Mouse (Mus musculus): Measurements from ENCODE around the gene Tnrc18.
A peak's percentile ranks its signal among the peaks of the same experiment; 100 is the strongest.

Gene Tnrc18

DNA sequence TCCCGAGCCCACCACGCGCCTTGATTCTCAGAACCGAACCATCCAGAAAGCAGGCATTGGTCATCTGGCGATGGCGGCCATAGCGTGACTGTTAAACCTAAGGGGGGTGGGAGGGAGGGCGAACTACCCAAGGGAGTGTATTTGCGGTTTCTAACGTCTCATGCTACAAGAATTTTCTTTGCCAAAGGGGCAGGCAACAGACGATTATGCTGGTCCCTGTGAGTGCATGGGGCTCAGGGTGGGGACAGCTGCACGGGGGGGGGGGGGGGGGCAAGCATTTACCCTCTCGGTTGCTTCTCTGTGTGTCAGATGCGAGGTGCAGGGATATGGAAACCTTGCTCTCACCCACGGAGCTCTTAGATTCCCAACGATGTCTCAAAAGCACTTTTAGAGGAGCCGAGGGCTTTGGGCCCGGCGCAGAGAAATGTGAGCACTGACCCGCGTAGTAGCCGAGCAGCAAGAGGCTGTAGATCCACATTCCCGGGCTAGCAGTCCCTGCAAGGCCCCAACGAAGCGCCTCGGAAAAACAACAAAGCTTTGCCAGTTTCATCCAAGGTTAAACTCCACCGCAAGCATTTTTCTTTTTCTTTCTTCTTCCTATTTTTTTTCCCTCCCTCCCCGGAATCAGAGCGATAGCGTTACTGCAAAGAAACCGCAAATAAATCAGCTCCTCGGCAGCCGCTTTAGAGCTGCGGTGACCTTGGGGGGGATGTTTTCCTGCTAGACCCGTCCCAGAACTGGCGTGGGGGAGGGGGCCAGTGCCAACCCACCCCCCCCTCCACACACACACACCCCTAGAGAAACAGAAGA lies 5.0 kb upstream of the Tnrc18 start:
- no peak for DNase-seq (ENCODE audit: low read depth, low spot score)

DNA sequence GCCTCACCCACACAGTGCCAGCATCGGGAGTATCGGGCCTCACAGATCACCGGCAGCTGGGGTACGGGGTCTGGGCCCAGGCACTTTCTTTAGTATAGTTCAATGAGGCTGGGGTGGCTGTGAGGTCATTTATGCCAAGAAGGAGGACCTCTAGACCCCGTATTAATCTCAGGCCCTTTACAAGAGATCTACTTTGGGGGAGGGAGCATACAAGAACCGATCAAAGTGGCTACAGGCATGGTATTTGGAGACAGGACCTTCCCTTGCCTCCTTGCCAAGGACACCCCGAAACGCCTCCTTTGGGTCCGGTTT lies 4.5 kb upstream of the Tnrc18 start:
- no peak for DNase-seq (ENCODE audit: low read depth, low spot score)

DNA sequence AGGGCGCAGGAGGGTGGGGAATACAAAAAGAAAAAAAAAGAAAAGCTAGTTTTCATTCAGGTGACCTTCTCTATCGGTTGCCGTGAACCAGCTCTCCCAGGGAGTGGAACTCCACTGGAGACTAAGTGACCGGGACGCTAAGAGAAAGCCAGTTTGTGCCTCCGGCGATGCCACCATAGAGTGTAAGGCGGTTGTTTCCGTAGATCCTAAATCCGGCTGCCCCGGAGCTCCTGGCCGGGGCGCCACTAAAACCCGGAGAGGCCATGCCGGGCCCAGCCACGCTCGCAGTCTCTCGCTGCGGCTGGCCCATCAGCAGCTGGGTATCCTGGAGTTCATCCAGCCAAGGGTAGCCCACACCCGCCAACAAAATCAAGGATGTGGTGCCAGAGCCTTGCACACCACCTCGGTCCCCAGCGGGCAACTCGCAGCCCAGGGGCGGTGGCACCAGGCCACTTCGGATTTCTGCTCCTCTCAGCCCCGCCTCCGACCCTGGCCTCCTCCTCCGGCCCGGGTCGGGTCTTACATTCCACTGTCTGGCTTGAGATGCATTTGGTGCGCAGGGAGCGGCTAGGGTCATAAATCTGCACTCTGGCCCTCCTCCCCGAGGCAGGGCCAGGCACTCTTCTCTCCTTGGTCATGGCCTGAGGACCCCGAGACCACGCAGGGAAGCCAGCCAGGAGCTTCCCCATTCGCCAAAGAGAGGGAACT lies 4.0 kb upstream of the Tnrc18 start:
- DNase-seq (ENCODE audit: low read depth, low spot score), result peak; percentile 95

DNA sequence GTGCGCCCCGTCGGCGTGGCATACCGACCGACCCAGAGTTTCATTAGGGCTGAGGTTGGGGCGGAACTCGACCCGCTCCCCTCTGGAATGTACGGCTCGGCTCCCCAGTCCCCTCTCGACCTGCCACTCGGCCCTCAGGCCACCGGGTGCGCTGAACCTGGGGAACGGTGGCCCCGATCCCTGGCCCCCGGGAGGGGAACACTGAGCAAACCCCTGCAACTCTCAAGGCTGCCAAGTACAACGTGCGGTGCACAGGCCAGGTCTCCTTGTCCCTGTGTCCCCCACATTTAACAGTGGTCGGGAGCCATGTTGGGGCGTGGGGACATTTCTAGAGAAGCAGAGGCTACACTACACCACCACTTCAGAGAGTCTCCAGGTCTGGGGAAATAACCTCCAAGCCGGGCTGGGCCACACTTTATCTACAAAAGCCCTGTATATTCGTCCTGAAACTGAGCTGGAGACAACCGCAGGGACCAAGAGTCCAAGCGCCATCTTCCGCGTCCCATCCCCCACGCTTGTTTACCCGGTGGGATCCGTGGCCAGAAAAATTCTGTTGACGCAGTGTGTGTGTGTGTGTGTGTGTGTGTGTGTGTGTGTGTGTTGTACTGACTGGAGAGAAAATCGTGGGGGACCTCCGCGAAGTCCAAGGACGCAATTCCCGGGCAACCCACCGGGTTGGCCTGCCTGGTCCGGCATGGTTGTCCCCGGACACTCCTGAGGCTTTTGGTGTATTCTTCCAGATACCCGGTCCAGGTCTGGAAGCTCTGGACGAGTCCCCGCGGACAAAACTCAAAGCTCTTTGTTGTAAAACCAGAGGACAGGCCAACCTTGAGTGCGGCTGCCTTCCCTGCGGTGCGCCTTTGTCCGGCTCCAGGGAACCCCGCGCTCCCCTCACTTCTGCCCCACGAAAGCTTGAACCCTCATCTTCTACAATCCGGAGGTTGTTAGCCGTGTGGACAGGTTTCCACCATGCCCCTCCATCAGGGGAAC lies 3.1 kb upstream of the Tnrc18 start:
- peak; percentile 73 for DNase-seq (ENCODE audit: low read depth, low spot score)

DNA sequence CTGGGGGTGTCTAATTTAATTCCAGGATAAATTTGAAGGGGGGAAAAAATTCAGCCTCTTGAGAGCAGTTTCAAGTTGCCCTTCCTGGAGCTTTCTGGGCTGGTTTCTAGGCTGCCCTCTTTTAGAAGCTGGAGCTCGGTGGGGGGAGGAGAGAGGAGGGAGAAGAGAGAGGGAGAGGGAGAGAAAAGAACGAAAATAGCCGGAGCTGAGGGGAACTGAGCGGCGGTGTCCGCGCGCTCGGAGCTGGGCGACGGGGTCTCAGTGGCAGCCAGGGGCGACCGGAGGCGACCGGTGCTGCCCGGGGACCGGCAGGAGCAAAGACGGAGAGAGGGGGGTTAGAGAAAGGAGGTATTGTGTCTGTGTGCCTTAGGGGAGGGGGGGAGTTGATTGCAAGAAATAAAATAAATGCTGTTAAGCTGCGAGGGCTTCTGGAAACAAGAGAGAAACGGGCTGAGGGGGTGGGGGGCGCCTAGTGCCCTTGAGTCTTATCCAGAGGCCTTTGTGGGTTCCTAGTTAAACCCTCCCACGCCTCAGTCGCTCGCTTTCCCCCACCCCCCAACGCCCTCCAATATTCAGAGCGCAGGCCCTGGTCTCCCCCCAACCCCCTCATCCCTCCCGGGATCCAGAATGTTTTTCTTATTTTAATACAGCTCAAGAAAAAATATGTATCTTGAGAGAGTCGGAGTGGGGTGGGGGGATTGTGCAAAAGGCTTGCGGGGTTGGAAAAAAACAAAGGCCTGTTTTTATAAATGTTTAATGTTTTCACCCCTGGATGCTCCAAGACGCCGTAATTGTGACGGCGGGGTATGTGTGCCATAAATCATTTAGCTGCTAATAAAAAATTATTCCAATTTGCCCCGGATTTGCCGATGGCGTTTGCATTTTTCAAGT lies 2.2 kb upstream of the Tnrc18 start:
- peak; percentile 89 for DNase-seq (ENCODE audit: low read depth, low spot score)

DNA sequence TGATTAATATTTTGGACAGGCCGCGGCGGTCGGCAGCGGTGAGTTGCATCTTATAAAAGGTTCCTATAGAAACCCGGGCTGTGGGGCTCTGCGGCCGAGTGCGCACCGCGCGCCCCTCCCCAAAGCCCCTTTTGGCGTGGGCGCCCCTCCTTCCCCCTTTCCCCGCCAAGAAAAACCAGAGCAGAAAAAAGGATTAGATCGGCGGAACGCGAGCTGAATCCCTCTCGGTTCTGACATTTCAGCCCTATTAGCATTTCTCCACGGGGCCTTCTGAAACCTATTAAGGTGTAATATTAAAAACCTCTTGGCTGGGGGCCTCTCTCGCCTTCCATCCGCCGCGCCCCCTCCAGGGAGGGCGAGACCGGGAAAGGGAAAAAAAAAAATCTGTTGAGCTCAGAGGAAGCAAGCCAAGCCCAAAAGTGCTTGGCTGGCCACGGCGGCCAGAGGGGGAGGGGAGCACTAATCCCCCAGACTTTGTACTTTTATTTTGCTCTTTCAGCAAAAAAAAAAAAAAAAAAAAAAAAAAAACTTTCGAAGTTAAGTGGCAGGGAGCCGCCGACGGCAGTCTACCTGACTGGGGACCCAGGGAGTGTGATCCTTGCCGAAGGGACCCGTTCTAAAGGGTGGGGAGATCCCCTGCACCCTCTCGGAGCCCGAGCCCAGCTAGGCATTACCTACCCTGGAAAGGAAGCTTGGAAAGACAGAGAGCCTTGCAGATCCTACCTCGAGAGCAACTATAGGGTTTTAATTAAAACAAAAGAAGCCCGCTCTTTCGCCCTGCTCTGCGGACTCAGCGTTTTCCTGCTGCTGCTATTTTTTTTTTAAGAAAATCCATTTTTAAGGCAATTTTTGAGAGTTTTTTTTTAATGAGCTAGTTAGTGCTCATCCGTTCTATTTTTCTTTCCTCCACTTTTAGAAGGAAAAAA lies 1.2 kb upstream of the Tnrc18 start:
- DNase-seq (ENCODE audit: low read depth, low spot score), result peak; percentile 73

DNA sequence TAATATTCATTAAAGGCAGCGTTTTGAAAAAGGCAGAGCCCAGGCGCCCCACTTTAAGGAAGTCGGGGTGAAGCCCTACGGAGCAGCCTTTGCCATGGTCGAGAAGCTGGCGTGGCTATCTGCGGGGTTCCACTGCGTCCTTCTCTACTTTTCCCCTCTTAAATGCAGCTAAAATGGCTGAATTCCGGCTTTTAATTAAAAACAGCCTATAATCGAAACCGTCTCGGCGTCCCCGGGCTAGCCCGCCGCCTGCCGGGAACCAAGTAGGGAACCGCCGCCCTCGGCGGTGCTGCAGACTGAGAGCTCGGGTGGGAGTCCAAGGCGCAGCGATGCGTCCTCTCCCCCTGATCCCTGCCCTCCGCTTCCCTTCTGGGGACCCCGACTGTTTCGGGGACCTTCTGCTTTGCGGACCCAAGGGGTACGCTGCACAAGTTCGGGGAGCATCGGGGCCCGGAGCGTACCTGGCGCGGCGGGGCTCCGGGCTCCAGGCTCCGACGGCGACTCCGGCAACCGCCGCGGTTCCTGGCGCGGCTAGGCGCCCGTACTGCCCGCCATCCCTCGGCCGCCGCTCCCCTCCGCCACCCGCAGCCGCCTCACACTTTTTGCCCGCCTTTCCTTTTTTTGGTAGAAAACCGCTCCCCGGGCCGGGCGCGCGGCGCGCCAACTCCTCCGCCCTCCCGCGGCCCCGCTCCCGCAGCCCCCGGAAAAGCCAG lies 495 bp downstream of the Tnrc18 start:
- DNase-seq (ENCODE audit: low read depth, low spot score), result peak; percentile 66

DNA sequence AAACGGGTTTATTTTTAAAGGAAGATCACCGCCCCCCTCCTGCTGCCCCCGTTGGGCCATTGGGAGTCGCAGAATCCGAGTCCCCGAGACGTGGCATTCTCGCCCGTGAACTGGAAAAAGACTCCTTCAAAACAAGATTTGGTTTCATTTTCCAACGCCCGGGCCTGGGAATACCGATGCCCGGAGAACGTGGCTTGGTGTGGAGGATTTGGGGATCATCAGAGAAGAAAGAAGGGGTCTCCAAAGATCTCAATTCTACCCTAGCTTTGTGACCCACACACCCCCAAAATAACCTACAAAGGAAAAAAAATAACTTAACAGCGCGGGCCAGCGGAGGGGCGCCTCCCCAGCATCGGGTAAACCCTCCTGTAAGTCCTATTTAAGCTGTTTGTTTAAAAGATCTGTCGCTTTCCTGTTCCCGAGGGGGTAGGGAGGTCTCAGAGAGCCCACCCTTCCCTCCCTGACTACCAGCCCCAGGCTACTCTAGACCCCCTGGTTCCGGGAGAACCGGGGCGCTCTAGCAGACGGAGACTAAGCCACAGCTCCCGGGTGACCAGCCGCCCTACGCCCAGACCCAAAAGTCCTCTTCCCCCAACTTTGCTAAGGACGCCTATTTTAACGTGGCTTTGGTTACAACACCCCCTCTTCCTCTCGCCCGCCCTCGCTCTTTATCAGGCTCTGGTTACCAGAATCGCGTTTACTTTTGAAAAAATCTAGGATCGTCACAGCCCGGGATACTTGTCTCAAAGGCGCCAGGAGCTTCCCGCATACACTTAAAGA lies 1.2 kb downstream of the Tnrc18 start:
- DNase-seq (ENCODE audit: low read depth, low spot score), result no peak

DNA sequence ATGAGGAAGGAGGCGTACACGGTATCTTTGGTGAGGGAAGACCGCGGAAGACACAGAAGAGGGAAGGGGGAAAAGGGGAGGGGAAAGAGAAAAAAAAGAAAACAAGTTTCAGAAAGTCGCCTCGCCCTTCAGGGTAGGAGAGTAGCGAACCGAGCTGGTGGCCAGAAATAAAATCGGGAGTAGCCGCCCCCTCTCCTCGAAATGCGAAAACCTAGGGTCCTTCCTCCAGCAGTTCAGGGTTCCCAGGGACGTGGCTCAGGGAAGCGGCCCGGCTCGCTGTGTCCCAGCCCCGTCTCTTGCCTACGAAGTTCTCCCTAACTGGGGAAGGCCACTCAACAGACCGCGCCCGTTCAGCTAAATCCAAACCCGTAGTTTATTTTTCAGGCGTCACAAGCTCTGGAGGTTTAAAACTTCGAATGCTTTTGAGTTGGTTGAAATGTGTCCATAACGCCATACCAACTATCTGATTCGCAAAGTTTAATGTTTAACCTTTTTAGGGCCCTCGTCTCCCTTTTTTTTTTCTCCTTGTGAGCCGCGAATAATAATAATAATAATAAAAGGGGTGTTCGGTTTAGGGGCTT lies 2.0 kb downstream of the Tnrc18 start:
- DNase-seq (ENCODE audit: low read depth, low spot score), result no peak

DNA sequence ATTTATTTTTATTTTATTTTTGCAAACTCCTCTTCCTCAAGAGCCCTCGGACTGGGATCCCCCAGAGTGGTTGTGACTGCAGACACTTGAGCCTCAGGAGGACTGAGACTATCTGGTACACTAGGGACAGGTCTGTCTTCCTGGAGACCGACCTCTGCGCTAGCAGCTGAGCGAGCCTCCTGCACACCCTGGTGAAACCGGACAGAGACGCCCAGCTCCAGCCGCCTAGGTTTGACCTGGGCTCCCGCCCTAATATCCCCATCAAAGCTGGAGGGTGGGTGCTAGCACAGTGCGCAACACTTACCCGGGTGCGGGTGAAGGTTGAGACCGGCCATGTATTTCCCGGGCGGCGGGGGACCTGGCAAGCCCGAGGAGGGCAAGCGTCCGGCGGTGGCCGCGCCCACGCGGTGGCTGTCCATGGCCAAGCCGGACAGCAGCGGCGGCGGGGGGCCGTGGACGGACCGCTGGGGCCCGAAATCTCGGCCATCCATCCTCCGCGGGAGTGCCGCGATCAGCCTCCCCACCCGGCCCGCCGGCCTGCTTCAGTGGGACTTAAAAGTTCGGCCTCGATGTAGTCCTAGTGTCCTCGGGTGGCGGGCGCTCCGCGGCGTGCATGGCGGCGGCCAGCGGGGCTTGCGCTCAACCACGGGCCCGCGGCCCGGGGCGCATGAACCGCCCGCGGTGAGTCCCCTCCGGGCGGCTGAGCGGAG lies 2.6 kb downstream of the Tnrc18 start:
- no peak for DNase-seq (ENCODE audit: low read depth, low spot score)

DNA sequence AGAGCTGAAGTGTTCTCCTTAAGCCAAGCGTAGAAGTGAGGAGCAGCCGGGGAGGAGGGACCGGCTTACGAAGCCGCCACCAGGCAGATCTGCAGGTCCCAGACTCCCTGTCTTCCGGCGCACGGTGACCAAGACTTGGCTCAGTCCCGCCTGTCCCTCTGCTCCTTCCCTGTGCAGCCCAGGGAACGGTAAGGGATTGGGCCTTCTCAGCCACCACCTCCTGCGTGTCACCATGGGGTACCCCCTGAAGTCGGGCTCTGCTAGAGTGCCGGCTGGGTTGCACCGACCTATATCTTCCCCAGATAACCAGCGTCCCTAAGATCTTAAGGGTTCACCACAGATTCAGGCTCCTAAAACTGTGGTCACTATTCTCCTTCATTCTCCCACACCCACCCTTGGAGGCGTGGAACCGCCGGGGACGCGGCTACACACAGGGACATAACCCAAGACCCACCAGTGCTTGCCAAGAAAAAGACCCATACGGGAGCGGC lies 3.3 kb downstream of the Tnrc18 start:
- DNase-seq (ENCODE audit: low read depth, low spot score), result no peak

DNA sequence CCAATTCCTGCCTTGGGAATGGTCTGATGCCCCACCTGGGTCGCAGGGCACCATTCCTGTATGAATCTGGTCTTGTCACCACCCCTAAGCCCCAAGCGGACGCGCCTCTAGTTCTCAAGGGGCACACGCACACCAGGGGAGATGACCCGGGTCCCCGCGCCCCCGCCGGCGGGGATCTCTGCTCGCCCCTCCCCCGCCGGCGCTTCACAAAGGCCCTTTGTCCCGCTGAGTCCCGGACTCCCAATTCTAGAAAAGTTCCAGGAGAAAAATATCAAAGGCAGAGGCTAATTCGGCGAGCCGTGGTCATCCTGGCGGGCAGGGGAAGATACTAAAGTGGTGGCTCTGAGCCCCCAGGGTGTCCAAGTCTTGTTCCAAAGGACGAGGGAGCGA lies 3.7 kb downstream of the Tnrc18 start:
- no peak for DNase-seq (ENCODE audit: low read depth, low spot score)

DNA sequence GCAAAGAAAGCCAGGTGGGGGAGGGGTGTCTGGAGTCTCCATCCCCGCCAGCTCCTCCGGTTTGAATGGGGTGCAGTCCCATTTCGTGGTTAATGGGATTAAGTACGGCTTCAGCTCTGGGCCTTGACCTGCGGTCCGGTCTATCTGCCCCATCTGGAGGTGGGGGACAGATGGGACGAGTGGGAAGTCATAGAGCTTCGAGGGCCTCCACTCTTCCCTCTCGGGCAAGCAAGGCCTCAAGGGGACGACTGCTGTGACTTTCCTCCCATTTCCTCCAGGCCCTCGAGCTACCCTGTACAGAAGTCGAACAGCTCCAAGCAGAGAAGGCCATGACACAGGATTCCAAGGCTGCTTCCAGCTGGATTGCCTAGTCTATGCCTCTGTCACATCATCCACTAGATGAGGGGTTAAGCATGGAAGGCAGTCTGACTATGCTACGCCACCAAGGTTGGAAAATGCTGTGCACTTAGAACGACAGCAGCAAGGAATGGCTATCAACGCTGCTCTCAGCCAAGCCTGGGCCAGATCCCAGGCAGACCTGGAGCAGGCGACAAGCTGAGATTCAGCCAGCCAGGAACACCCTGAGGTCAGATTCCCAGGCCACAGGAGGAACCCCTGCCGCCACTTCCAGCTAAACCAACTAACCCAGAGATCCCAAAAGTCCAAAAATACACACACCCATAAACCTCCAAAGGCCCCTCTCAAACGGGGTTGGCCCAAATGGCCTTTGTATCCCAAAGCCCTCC lies 4.3 kb downstream of the Tnrc18 start:
- no peak for DNase-seq (ENCODE audit: low read depth, low spot score)

DNA sequence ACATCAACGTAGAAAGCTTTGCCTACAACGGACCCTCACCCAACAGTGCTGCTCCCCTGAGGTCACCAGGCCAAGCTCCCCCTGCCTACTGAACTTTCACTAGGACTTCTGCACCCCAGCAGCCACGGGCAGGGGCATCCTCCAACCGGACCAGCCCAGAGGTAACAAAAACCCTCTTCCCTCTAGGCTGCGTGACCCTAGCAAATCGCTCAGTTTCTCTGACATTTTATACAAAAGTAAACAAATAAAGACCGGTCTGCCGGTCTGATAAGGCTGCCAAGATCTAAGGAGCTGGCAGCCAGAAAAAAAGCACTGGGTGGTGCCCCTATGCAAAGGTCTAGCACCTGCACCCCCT lies 4.9 kb downstream of the Tnrc18 start:
- no peak for DNase-seq (ENCODE audit: low read depth, low spot score)

DNA sequence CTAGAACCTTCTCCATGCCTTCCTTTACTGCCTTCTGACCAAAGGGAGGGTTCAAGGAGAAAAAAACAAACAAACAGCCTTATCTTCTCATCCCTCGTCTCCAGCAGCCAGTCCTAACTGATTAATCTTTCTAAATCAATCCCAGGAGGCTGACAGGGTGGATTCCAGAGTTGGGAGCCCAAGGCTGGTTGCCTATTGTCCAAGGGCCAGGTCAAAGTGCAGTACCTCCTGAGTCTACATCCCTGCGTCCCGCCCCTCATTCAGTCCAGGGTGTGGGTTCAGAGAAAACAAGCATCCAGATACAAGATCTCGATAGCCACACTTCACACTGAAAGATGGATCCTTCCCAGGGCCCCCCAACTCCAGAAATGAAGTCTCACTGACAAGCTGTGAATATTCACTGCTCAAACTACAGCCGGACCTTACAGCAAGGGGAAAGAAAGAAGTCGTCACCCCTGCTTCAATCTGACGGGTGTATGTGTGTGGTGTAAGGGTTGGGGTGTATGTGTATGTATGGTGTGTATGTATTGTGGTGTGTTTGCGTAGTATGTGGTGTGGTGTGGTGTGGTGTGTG lies 5.5 kb downstream of the Tnrc18 start:
- DNase-seq (ENCODE audit: low read depth, low spot score), result no peak
